Mouse (Mus musculus): ENCODE measurements at regions not wholly inside any gene's neighbourhood (a gene's known extent, or its start where the extent isn't known, plus 50 kb on each side); places are given as distances from the start of the nearest gene placed in this dataset.

DNA sequence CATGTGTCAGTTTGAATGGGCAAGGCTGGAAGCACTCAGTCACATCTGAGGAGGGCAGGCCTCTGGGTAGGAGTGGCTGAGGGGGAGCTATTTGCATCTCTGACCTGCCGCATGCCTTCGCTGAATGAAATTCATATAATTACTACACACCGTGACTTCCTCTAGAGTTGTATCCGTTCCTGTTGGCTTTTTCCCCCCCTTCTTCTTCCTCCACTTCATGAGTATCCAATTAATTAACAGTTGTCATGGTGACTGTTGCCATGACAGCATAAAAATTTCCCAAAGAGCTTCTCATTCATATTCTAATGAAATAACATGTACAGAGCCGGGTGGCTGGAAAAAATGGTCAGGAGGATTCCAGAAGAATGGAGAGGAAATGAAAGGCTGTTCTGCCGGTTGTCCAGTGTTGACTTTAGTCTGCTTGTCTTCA, 208.6 kb upstream of the Gm10131 start:
- TF ChIP-seq CTCF (IDR thresholded peaks at IDR 0.05; ENCODE audit: control insufficient read depth, insufficient read depth, low read length) = no peak
- TF ChIP-seq POLR2A (IDR thresholded peaks at IDR 0.05; ENCODE audit: borderline replicate concordance, control insufficient read depth, low read depth, low read length) = no peak
